Mouse (Mus musculus): ENCODE results near the gene Ano10. TPM values are rescaled to one million over a fixed set of nuclear protein-coding genes. Genes with fewer than 3 reads are reported as not detected.

The Ano10 gene
- polyA plus RNA-seq, 1 experiment from 2014 or later: 43.3 TPM

- Histone ChIP-seq H3K4me3 (ENCODE audit: low read depth, low read length) (no peak overlapping the region), H3K9me3 (ENCODE audit: control insufficient read depth, low read length) (no peaks in the 10 kb centered on the region)
- no peak for ATAC-seq (ENCODE audit: low read depth)
Observed at GRCm38 (mm10) chr9:122285833-122286310, 8.4 kb downstream of the Ano10 start.

GRCm38 (mm10) chr9:122285146-122285832 is 8.9 kb downstream of the Ano10 start:
- peak; percentile 74 for DNase-seq (ENCODE audit: low spot score)
- peaks cover 6% of the 10 kb centered on the region; the same call in 1 of the 2 replicates for H3K4me1 ChIP-seq (ENCODE audit: control insufficient read depth, insufficient read depth, low read length)
- no peaks in the 10 kb centered on the region for H3K27me3 ChIP-seq (replicated peaks; ENCODE audit: control insufficient read depth, insufficient read depth, low read length)
- H3K9ac ChIP-seq (ENCODE audit: low read depth, low read length): no peak overlapping the region
- H3K9me3 ChIP-seq (ENCODE audit: control insufficient read depth, low read length): no peaks in the 10 kb centered on the region
- H3K4me2 ChIP-seq (ENCODE audit: low read depth, low read length): peak overlapping the region; percentile 13
- WGBS: 21% methylated on average over 4 of the region's 11 CpGs
- H3K36me3 ChIP-seq (ENCODE audit: control insufficient read depth, insufficient read depth, low read length): no peaks in the 10 kb centered on the region
- no peak overlapping the region for H3K4me3 ChIP-seq (ENCODE audit: low read depth, low read length)
- peak; percentile 53; the same call in 1 of the 2 replicates for ATAC-seq (ENCODE audit: low read depth)
- H3K27ac ChIP-seq (replicated peaks; ENCODE audit: low read depth, low read length): no peak overlapping the region; the same call in 1 of the 2 replicates

More at GRCm38 (mm10) chr9:122285833-122286310, 8.4 kb downstream of the Ano10 start:
- Histone ChIP-seq H3K36me3 (ENCODE audit: control insufficient read depth, insufficient read depth, low read length) (no peaks in the 10 kb centered on the region), H3K4me2 (ENCODE audit: low read depth, low read length) (peak overlapping the region; percentile 13), H3K27me3 (replicated peaks; ENCODE audit: control insufficient read depth, insufficient read depth, low read length) (no peaks in the 10 kb centered on the region), H3K9ac (ENCODE audit: low read depth, low read length) (no peak overlapping the region), H3K27ac (replicated peaks; ENCODE audit: low read depth, low read length) (no peak overlapping the region; the same call in 1 of the 2 replicates), H3K4me1 (ENCODE audit: control insufficient read depth, insufficient read depth, low read length) (peaks cover 6% of the 10 kb centered on the region; the same call in 1 of the 2 replicates)
- DNase-seq (ENCODE audit: low spot score): no peak
- WGBS: 18% methylated on average over 3 of the region's 4 CpGs

- DNase-seq (ENCODE audit: low spot score) (no peak), ATAC-seq (ENCODE audit: low read depth) (no peak)
- H3K27ac ChIP-seq (replicated peaks; ENCODE audit: low read depth, low read length): no peak overlapping the region
- no peaks in the 10 kb centered on the region for H3K9me3 ChIP-seq (ENCODE audit: control insufficient read depth, low read length)
- no peak overlapping the region for H3K4me3 ChIP-seq (ENCODE audit: low read depth, low read length)
- H3K4me2 ChIP-seq (ENCODE audit: low read depth, low read length): no peak overlapping the region
- H3K27me3 ChIP-seq (replicated peaks; ENCODE audit: control insufficient read depth, insufficient read depth, low read length): no peaks in the 10 kb centered on the region
- H3K9ac ChIP-seq (ENCODE audit: low read depth, low read length): no peak overlapping the region
- no peaks in the 10 kb centered on the region for H3K36me3 ChIP-seq (ENCODE audit: control insufficient read depth, insufficient read depth, low read length)
- WGBS: 46% methylated on average over 2 of the region's 2 CpGs
- H3K4me1 ChIP-seq (ENCODE audit: control insufficient read depth, insufficient read depth, low read length): peaks cover 6% of the 10 kb centered on the region; the same call in 1 of the 2 replicates
Observed at GRCm38 (mm10) chr9:122284696-122285095, 9.5 kb downstream of the Ano10 start.

GRCm38 (mm10) chr9:122281004-122281403 is 13.2 kb downstream of the Ano10 start:
- H3K27me3 ChIP-seq (replicated peaks; ENCODE audit: control insufficient read depth, insufficient read depth, low read length): no peaks in the 10 kb centered on the region
- WGBS: 80% methylated on average over 4 of the region's 4 CpGs
- no peaks in the 10 kb centered on the region for H3K36me3 ChIP-seq (ENCODE audit: control insufficient read depth, insufficient read depth, low read length)
- H3K9me3 ChIP-seq (ENCODE audit: control insufficient read depth, low read length): no peaks in the 10 kb centered on the region
- H3K27ac ChIP-seq (replicated peaks; ENCODE audit: low read depth, low read length): no peak overlapping the region
- no peak for DNase-seq (ENCODE audit: low spot score)
- peaks cover 5% of the 10 kb centered on the region; the same call in 1 of the 2 replicates for H3K4me1 ChIP-seq (ENCODE audit: control insufficient read depth, insufficient read depth, low read length)
- no peak overlapping the region for H3K4me3 ChIP-seq (ENCODE audit: low read depth, low read length)
- ATAC-seq (ENCODE audit: low read depth): no peak
- no peak overlapping the region for H3K9ac ChIP-seq (ENCODE audit: low read depth, low read length)
- H3K4me2 ChIP-seq (ENCODE audit: low read depth, low read length): no peak overlapping the region

GRCm38 (mm10) chr9:122276665-122277064 is 17.6 kb downstream of the Ano10 start:
- Histone ChIP-seq H3K4me3 (ENCODE audit: low read depth, low read length) (no peak overlapping the region), H3K27ac (replicated peaks; ENCODE audit: low read depth, low read length) (no peak overlapping the region), H3K9ac (ENCODE audit: low read depth, low read length) (no peak overlapping the region), H3K27me3 (replicated peaks; ENCODE audit: control insufficient read depth, insufficient read depth, low read length) (no peaks in the 10 kb centered on the region), H3K9me3 (ENCODE audit: control insufficient read depth, low read length) (no peaks in the 10 kb centered on the region), H3K36me3 (ENCODE audit: control insufficient read depth, insufficient read depth, low read length) (peaks cover 32% of the 10 kb centered on the region; the same call in 1 of the 2 replicates), H3K4me2 (ENCODE audit: low read depth, low read length) (no peak overlapping the region), H3K4me1 (ENCODE audit: control insufficient read depth, insufficient read depth, low read length) (no peaks in the 10 kb centered on the region)
- no peak for DNase-seq (ENCODE audit: low spot score)
- no peak for ATAC-seq (ENCODE audit: low read depth)
- 93% methylated on average over 2 of the region's 2 CpGs for WGBS

GRCm38 (mm10) chr9:122276134-122276533 is 18.1 kb downstream of the Ano10 start:
- Histone ChIP-seq H3K9me3 (ENCODE audit: control insufficient read depth, low read length) (no peaks in the 10 kb centered on the region), H3K27ac (replicated peaks; ENCODE audit: low read depth, low read length) (no peak overlapping the region), H3K36me3 (ENCODE audit: control insufficient read depth, insufficient read depth, low read length) (peaks cover 32% of the 10 kb centered on the region; the same call in 1 of the 2 replicates), H3K4me2 (ENCODE audit: low read depth, low read length) (no peak overlapping the region), H3K9ac (ENCODE audit: low read depth, low read length) (no peak overlapping the region), H3K4me1 (ENCODE audit: control insufficient read depth, insufficient read depth, low read length) (no peaks in the 10 kb centered on the region), H3K27me3 (replicated peaks; ENCODE audit: control insufficient read depth, insufficient read depth, low read length) (no peaks in the 10 kb centered on the region), H3K4me3 (ENCODE audit: low read depth, low read length) (no peak overlapping the region)
- WGBS: 91% methylated on average over 4 of the region's 4 CpGs
- no peak for DNase-seq (ENCODE audit: low spot score)
- ATAC-seq (ENCODE audit: low read depth): no peak

- Histone ChIP-seq H3K4me3 (ENCODE audit: low read depth, low read length) (no peak overlapping the region), H3K4me2 (ENCODE audit: low read depth, low read length) (no peak overlapping the region), H3K36me3 (ENCODE audit: control insufficient read depth, insufficient read depth, low read length) (peaks cover 35% of the 10 kb centered on the region; the same call in 1 of the 2 replicates), H3K27ac (replicated peaks; ENCODE audit: low read depth, low read length) (no peak overlapping the region), H3K9ac (ENCODE audit: low read depth, low read length) (no peak overlapping the region), H3K9me3 (ENCODE audit: control insufficient read depth, low read length) (no peaks in the 10 kb centered on the region), H3K27me3 (replicated peaks; ENCODE audit: control insufficient read depth, insufficient read depth, low read length) (no peaks in the 10 kb centered on the region), H3K4me1 (ENCODE audit: control insufficient read depth, insufficient read depth, low read length) (no peaks in the 10 kb centered on the region)
- DNase-seq (ENCODE audit: low spot score) (no peak), ATAC-seq (ENCODE audit: low read depth) (no peak)
- WGBS: 83% methylated on average over 4 of the region's 4 CpGs
Observed at GRCm38 (mm10) chr9:122274346-122274745, 19.9 kb downstream of the Ano10 start.

- ATAC-seq (ENCODE audit: low read depth): no peak
- Histone ChIP-seq H3K9me3 (ENCODE audit: control insufficient read depth, low read length) (no peaks in the 10 kb centered on the region), H3K4me3 (ENCODE audit: low read depth, low read length) (no peak overlapping the region), H3K27me3 (replicated peaks; ENCODE audit: control insufficient read depth, insufficient read depth, low read length) (no peaks in the 10 kb centered on the region), H3K27ac (replicated peaks; ENCODE audit: low read depth, low read length) (no peak overlapping the region), H3K9ac (ENCODE audit: low read depth, low read length) (no peak overlapping the region), H3K4me2 (ENCODE audit: low read depth, low read length) (no peak overlapping the region), H3K36me3 (ENCODE audit: control insufficient read depth, insufficient read depth, low read length) (peaks cover 35% of the 10 kb centered on the region; the same call in 1 of the 2 replicates), H3K4me1 (ENCODE audit: control insufficient read depth, insufficient read depth, low read length) (no peaks in the 10 kb centered on the region)
- DNase-seq (ENCODE audit: low spot score): no peak
- 85% methylated on average over 4 of the region's 4 CpGs for WGBS
Observed at GRCm38 (mm10) chr9:122273879-122274278, 20.3 kb downstream of the Ano10 start.

Measured in embryonic facial prominence, embryonic 14.5 days (tissue).